Mouse (Mus musculus): Measurements from ENCODE around the gene Nsrp1.
"Not testable (repeated sequence)": the region's sequence is repeated elsewhere in the genome, so short reads cannot be mapped to it uniquely, and the experiment has no call there.

Gene Nsrp1

DNA sequence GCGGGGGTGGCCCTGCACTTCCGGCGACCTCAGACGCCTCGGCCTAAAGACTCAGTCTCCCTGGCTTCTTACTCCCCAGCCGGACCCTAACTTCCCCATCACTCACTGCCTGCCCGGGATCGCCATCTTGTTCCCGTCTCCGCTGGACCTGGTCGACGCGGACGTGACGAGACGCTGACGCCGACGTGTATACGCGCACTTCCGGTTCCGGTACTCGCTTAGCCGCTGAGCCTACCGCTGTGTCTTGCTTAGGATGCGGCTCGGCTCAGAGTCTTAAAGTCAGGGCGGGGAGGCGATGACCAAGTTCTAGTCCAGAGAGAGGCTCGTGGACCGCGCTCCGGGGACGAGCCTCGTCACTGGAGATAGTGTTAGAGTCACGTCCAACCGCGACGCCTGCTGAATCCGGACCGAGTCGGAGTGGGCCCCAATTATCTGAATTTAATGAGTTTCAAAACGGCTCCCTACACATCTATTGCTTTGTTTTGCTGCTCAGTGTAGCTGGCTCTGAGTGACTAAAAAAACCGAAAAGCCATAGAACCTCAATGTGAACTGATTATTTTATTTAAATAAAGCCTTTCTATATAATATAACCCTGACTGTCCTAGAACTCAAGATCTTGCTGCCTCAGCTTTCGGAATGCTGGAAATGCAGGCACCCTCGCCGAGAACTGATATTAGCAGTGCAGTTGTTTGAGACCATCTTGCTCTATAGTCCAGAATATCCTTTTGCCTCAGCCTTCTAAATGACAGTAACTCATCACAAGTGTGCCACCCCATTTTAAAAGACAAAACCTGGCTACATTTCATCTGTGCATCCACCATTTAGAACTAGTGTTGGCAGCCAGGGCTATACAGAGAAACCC is at the start of gene Nsrp1:
Gene Nsrp1 (minus strand): TSS at position 163 of the 862 bp plus-strand sequence.
- DNase-seq (ENCODE audit: low read depth, low spot score): peak; percentile 98

DNA sequence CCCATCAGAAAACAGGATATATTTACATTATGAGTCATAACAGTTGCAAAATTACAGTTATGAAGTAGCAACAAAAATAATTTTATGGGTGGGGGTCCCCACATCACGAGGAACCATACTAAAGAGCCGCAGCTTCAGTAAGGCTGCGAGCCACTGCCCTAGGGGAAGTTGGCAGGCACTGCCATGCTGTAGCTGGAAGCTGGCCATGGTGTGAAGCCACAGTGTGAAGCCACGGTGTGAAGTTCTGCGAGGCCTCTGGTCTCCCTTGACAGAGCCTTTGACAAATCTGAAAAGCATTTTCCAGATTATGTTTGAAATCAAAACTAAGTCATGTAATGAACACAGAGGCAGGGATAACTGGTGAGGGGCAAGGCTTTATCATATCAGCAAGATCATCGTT is 32.9 kb upstream of the Nsrp1 start:
- no peak for DNase-seq (ENCODE audit: low read depth, low spot score)

- peak; percentile 5 for DNase-seq (ENCODE audit: low read depth, low spot score)
These were observed 30.2 kb upstream of the Nsrp1 start for GRCm38 (mm10) chr11:77108442-77108841.

- DNase-seq (ENCODE audit: low read depth, low spot score): not testable (repeated sequence)
These were observed 29.6 kb upstream of the Nsrp1 start for GRCm38 (mm10) chr11:77107872-77108271.

DNA sequence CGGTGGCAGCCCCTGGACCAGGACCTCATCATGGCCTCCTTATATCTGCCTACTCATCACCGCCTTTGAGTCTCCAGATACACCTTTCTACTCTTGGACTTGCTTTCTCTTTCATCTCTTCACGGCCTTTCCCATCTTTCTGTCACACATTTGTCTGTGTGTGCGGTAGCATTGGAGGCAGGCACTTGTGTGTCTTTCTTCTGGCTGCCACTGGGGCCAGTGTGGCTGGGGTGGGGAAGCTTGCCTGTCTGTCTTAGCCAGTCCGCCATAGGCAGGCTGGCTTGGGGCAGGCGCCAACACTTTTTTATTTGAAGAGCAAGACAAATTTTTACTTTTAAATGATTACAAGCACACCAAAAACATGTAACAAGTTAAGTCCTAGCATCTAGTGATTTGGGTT is 28.7 kb upstream of the Nsrp1 start:
- no peak for DNase-seq (ENCODE audit: low read depth, low spot score)

DNA sequence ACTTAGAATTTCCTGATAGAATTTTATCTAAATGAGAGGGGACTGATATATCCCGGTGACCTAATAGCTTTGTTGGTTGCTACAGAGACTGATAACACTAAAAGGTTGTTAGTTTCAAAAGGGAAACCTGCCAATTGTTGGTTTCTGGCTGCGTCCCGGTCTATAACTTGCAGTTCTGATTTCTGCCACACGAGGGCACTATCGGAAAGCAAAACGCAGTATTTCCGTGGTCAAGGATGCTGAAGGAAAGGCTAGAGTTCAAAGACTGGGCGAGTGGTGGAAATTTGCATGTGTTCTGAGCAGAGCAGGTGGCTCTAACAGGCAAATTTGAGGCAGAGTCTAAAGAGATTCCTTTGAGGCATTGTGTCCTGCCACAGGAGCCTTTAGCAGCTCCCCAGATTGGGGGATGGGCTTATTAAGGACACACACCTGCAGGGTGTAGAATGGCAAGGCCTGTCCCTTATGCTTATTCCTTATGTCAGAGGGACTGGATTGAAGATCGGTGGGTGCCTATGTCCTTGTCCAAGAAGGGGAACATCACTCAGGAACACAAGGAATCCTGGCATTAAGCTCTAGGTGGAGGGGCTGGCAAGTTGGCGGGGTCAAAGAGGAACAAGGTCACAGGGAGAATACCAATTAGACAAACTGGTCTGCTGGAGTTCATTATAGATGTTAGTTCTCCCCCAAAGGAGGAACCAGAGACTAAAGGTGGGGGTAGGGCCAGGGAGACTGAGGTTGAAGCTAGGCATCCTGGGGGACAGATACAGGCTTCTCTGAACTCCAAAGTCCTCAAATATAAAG is 22.1 kb upstream of the Nsrp1 start:
- peak; percentile 76 for DNase-seq (ENCODE audit: low read depth, low spot score)

DNA sequence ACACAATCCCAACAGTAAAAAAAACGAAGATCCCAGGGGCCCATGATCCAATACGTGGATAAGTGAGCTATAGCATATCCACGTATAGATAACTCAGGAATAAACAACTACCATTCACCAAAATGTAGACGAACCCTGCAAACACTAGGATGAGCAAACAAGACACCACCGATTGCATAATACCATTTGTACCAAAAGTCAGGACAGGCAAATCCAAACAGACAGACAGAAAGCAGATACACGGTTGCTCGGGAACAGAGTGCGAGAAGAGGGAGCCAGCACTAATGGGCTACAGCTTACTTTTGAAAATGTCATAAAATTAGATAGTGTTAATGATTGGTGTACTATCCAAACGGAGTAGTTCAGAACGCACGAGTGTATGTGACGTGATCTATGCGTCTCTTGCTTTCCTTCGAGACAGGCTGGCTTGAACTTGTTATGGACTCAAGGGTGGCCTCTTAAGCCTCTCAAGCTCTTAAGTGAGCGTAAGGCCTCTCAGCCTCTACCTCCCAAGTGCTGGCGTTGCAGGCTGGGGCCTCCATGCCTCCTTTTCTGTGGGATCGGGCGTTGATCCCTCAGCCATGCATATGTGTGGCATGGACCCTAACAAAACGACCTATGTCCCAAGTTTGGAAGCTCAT is 20.2 kb upstream of the Nsrp1 start:
- no peak for DNase-seq (ENCODE audit: low read depth, low spot score)

GRCm38 (mm10) chr11:77096991-77097390 is 18.8 kb upstream of the Nsrp1 start:
- DNase-seq (ENCODE audit: low read depth, low spot score): no peak

- no peak for DNase-seq (ENCODE audit: low read depth, low spot score)
These were observed 18.3 kb upstream of the Nsrp1 start for GRCm38 (mm10) chr11:77096581-77096980.

GRCm38 (mm10) chr11:77095206-77095605 is 17.0 kb upstream of the Nsrp1 start:
- DNase-seq (ENCODE audit: low read depth, low spot score): no peak

- DNase-seq (ENCODE audit: low read depth, low spot score): peak; percentile 23
These were observed 15.9 kb upstream of the Nsrp1 start for GRCm38 (mm10) chr11:77094136-77094535.

DNA sequence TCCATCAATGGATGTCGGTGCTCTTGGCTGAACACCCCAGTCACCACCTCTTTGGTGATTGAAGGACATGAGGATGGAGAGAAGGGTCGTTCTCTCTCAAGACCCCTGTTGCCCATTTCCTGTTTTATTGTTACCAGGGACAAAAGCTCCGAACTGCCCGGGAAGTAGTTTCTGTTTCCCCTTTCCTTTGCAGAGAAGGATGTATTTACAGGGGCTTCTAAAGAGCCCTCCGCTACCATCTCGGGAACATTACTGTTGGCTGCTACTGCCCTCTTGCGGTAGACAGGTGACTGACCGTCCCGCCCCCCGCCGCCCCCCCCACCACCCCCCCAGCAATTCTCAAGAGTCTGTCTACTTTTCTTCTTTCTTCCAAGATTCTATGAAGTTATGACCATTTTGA is 15.0 kb upstream of the Nsrp1 start:
- peak; percentile 33 for DNase-seq (ENCODE audit: low read depth, low spot score)

- no peak for DNase-seq (ENCODE audit: low read depth, low spot score)
These were observed 10.9 kb upstream of the Nsrp1 start for GRCm38 (mm10) chr11:77089162-77089561.

- no peak for DNase-seq (ENCODE audit: low read depth, low spot score)
These were observed 8.8 kb upstream of the Nsrp1 start for GRCm38 (mm10) chr11:77087004-77087403.

DNA sequence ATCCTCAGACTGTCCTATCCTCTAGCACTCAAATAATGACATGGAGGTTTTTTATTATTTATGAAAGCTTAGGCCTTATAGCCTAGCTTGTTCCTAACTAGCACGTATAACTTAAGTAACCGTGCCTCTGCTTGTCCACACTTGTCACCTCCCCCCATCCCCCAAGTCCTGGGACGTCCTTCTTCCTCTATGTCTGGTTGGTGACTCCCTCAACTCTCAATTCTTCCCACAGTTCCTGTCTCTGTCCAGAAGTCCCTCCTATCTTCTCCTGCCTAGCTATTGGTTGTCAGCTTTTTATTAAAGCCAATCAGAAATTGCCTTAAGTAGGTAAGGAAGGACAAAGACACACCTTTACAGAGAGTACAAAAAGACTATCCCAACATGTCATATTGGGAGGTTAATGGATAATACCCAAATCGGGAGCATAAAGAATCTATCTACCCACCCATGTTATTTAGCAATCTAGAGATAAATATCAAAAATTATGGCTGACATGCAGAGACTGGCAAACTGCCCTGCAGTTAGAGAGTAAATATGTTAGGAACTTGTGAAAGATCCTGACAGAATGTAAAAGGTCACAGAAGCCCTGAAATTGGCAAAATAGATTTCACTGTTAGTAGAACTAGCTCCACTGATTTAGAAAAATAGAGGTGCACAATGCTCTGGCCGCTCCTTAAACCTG is 5.9 kb upstream of the Nsrp1 start:
- no peak for DNase-seq (ENCODE audit: low read depth, low spot score)

DNA sequence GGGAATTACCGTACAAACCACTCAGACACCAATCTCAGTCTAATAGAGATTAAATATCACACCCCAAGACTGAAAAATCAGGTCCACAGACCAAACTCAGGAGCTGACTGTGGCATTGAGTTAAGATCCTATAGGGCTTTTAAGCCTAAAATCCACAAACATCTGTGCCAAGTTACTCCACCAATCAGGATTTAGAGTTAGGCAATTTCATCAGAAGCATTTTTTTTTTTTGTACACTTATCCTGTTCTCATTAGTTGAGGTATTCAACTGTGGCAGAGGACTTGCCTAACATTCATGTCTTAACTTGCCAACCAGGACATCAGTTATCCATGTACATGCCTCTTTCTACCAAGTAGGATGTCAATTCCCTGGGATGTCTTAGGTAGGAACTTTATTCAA is 1.1 kb upstream of the Nsrp1 start:
- no peak for DNase-seq (ENCODE audit: low read depth, low spot score)

- peak; percentile 8 for DNase-seq (ENCODE audit: low read depth, low spot score)
These were observed 443 bp downstream of the Nsrp1 start for GRCm38 (mm10) chr11:77077792-77078191.

DNA sequence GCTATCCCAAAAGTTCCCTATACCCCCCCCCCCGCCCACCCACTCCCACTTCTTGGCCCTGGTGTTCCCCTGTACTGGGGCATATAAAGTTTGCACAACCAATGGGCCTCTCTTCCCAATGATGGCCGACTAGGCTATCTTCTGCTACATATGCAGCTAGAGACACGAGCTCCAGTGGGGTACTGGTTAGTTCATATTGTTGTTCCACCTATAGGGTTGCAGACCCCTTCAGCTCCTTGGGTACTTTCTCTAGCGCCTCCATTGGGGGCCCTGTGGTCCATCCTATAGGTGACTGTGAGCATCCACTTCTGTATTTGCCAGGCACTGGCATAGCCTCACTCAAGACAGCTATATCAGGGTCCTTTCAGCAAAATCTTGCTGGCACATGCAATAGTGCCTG is 904 bp downstream of the Nsrp1 start:
- DNase-seq (ENCODE audit: low read depth, low spot score): not testable (repeated sequence)

DNA sequence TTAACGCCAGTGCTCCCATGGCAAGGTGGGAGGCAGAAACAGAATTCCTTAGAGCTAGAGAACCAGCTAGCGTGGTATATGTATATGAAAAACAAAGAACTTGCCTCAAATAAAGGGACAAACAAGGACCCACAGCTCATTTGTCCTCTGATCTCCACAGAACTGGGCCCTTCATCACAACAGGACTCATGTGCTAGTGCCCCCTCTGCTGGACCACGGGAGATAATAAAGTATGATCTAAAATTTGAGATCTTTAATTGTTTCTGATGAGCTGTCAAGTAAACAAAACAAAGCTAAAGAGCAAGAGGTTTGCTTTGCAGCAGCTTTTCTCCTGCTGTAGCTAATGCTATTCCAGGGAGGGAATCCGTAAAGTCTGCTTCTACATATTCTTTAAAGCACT is 7.5 kb downstream of the Nsrp1 start:
- DNase-seq (ENCODE audit: low read depth, low spot score): peak; percentile 14

GRCm38 (mm10) chr11:77068825-77069224 is 9.4 kb downstream of the Nsrp1 start:
- DNase-seq (ENCODE audit: low read depth, low spot score): no peak

GRCm38 (mm10) chr11:77063406-77063805 is 14.8 kb downstream of the Nsrp1 start:
- no peak for DNase-seq (ENCODE audit: low read depth, low spot score)

DNA sequence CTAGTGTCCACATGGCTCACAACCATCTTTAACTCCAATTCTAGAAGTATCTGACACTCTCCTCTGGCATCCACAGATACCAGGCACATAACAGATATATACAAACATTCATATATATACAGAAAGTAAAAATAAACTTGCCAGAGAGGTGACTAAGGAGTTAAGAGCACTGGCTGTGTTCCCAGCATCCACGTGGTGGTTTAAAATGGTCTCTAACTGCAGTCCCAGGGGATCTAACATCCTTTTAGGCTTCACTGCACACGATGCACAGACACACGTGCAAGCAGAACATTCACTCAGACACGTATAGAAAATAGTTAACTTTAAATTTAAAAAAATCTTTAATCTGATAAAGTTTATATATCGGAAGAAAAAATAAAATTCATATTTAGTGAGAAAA is 16.3 kb downstream of the Nsrp1 start:
- DNase-seq (ENCODE audit: low read depth, low spot score): no peak
